Mouse (Mus musculus) cortical plate, adult 2 months (tissue): ENCODE measurements around the gene Pms2.

Experiments used
- CTCF ChIP-seq: fragments of 200-500 bp; IDR thresholded peaks from 2 replicates; pipeline ENCODE4 v1.5.1; 2011; ENCODE audit warnings: mild to moderate bottlenecking, control low read depth, low read length; ENCODE audit not compliant: insufficient read depth; ENCODE audit errors: extremely low read depth
- POLR2A ChIP-seq: fragments of 200-500 bp; IDR thresholded peaks from 2 replicates; pipeline ENCODE4 v1.6.1; 2011; ENCODE audit warnings: mild to moderate bottlenecking, low read length, control low read depth; ENCODE audit not compliant: insufficient read depth; ENCODE audit errors: extremely low read depth

- no peak for TF ChIP-seq CTCF
- no peak for TF ChIP-seq POLR2A
Observed at GRCm38 (mm10) chr5:143976232-143976631, 66.5 kb downstream of the Pms2 start.
